Mouse (Mus musculus): Measurements from ENCODE around the gene Gm26602.

The Gm26602 gene

DNA sequence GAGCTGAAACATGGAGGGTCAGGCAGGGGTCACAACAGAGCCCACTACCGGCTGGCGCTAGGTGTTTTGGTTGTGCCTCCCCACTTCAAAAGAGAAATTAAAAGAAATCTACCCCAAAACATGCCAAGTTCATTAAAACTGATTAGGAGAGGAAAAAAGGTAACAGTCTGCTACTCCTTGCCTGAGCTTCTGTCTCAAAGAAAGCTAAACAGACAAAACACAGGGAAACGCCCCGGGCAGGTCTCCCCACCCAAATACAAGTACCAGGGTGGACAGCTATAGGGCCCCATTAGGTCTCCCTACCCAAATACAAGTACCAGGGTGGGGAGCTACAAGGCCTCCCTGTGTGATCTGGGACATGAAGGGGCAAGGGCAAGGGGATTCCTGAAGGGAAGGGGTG is at the start of gene Gm26602:
Gene Gm26602, plus strand, starts transcription at position 301 of the 400 bp plus-strand sequence.
- DNase-seq (ENCODE audit: low read depth, low spot score) = no peak

DNA sequence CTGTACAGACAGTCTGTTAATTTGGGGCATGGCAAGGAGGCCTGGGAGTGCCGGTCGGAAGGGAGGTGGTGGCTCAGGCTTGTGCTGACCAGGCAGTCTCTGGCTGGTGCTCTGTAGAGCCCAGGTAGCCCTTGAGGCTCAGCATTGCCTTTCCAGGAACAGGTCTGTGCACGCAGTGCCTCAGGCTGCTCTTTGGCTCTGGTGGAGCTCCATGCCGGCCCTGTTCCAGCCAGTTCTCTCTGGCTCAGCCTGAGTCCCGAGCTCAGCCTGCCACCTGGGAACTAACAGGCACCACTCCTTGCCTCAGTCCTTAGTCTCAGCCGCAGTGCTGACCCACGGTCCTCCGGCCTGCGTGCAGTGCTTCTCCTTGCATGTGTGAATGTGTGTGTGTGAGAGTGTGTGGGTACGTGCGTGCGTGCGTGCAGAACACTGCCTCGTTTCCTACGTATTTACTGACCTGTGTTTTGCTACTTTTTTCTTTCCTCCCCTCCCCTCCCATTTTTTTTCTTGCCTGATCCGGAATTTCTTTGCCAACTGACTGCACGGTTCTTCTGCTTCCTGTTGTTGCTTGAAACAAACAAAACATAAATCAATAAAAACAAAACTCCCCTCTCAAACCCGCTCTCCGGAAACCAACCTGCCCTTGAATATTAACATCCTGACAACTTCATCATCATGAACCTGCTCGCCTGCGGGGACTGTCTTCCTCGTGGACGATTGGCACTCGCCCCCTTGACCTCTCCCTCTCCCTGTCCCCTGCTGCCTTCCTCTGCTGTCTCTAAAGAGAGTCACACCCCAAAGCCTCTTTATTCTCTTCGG is 49.2 kb upstream of the Gm26602 start:
- DNase-seq (ENCODE audit: low read depth, low spot score) = peak; percentile 65

DNA sequence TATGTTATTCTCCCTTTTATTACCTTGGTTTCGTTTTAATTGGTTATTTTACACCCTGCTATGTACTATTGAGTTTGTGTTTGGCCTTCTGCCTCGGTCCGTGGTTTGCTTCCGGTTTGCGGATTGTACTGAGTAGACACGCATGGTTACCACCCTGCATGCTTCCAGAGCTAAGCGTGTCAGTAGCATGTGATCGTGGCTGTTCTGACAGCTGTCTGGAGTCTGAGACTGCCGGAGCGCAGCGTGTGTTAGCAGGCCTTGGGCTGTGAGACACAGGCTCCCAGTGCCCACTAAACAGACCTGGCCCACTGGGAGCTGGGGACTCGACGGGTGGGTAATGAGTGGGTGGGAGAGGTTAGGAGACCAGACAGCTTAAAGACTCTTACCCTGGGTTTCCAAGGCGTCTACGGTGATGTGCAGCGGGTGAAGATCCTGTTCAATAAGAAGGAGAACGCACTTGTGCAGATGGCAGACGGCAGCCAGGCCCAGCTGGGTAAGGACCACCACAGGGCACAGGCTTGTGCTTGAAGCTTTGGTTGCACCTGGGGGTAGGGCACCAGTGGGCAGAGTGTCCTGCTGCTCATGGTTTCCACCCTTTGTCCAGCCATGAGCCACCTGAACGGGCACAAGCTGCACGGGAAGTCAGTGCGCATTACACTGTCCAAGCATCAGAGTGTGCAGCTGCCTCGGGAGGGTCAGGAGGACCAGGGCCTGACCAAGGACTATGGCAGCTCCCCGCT is 48.4 kb upstream of the Gm26602 start:
- no peak for DNase-seq (ENCODE audit: low read depth, low spot score)

DNA sequence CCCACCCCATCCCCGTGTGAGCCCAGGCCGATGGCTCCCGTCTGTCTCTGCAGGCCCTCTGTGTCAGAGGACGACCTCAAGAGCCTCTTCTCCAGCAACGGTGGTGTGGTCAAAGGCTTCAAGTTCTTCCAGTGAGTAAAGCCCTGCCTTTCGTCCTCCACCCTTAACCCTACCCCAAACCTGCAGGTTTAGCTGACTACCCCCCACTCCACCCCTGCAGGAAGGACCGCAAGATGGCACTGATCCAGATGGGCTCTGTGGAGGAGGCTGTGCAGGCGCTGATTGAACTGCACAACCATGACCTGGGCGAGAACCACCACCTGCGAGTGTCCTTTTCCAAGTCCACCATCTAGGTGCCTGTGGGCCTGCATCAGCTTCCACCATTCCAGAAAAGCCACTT is 47.7 kb upstream of the Gm26602 start:
- DNase-seq (ENCODE audit: low read depth, low spot score) = no peak

DNA sequence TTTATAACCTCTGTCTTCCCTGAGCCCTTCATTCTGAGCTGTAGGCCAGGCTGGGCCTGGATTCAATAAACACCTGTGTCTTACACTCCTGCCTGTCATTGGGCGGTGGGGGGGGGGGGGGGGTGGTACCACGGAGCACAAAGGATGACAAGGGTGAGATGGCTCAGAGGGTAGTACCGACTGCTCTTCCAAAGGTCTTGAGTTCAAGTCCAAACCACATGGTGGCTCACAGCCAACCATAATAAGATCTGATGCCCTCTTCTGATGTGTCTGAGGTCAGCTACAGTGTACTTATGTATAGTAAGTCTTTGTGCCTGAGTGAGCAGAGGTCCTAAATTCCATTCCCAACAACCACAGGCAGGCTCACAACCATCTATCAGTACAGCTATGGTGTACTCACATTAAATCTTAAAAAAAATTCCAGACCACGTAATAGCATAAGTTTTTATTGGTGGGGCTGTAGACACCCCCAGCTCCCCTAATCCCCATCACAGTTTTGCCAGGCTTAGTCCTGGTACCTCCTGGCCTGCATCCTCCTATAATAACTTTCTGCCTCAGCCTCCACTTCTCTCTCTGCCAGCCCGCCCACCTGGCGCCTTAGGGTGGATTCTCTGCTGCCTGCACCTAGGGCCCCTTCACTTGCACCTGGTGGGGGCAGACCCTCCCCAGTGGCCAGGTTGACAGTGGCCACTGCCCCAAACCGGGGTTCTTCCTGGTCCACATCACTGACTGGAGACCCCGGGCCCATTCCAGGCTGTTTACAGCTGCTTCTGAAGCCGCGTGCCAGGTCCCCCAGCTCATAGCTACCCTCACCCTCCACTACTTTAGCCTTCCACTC is 46.1 kb upstream of the Gm26602 start:
- no peak for DNase-seq (ENCODE audit: low read depth, low spot score)

DNA sequence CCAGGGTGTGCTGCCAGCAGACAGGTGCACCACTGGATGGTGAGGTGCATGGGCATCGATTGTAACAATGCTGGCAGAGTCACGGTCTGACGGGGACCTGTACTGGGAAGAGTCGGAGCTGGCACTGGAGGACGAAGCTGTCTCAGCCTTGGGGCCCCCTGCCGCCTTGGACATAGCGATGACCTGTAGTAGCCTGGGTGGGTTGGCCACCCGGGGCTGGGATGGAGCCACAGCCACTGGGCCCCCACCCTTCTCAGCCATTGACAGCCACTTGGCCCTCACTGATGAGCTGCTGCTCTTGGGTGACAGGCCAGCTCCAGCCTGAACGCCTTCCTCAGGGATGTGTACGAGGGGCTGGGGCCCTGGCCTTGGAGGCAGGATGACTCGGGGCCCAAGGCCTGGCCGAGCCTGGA is 45.5 kb upstream of the Gm26602 start:
- no peak for DNase-seq (ENCODE audit: low read depth, low spot score)

DNA sequence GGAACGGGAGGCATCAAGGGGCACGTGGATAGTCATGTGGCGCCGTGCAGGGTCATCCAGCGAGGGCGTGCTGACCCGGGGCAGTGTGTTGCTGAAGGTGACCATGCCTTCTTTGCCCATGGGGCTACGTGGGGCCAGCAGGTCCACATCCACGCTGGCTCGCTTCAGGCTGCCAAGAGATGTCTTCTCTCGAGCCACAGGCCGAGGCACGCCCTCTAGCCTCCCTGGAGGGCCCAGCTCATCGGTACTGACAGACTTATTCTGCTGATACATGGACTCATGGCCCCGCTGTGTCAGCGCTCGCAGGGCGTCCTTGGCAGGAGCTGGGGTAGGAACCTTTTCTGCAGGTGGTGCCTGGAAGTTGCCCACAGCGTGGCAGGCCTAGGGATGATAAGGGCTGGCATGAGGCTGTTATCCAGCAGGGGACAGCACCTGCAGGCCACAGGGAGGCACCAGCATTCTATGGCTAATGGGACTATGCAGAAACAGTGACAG is 44.8 kb upstream of the Gm26602 start:
- no peak for DNase-seq (ENCODE audit: low read depth, low spot score)

DNA sequence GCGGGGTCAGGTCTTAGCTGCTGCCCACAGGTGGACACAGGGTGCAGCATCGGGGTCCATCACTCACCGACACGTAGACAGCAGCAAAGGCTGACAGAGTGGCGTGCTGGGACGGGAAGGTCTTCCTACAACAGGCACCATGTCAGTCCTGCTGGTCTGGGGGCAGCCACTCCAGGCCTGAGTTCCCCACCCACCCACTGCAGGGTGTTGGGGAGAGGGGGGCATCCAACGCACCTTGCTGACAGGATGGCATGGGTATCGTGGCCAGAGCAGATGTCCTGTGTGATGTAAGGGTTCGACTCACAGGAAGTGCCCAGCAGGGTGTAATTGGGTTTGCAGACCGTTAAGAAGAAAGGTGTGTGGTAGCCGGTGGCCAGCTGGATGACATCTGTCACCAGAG is 44.1 kb upstream of the Gm26602 start:
- no peak for DNase-seq (ENCODE audit: low read depth, low spot score)

DNA sequence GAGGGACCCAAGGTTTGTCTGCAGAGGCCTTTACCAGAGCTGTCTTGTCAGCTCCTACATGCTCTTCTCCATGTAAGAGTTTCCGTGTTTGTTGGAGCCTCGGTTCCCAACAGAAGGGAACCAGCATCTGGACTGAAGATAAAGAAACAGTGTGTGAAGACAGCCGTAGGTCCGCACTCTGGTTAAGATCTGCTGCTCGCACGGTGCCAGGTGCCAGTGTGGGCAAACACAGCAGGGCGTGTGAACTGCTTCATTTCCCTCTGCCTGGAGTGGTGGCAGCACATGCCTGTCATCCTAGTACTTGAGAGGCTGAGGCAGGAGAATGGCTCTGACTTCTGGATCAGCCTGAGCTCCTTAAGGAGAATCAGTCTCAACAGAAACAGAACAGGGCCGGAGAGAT is 38.8 kb upstream of the Gm26602 start:
- no peak for DNase-seq (ENCODE audit: low read depth, low spot score)

DNA sequence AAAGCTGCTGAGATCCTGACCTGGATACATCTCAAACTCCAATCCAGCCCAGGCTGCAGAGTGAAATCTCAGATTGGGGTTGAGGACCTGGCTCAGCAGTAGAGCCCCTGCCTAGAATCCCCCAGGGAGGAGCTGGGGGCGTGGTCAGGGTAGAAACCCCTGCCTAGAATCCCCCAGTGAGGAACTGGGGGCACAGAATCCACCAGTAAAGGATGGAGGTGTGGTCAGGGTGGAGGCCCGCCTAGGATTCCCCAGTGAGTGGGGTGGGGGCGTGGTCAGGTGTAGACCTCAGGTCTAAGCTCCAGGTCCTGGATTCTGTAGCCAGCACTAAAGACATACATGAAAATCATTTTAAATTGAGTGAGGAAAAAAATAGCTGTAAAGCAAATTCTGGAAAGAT is 37.8 kb upstream of the Gm26602 start:
- DNase-seq (ENCODE audit: low read depth, low spot score) = no peak

DNA sequence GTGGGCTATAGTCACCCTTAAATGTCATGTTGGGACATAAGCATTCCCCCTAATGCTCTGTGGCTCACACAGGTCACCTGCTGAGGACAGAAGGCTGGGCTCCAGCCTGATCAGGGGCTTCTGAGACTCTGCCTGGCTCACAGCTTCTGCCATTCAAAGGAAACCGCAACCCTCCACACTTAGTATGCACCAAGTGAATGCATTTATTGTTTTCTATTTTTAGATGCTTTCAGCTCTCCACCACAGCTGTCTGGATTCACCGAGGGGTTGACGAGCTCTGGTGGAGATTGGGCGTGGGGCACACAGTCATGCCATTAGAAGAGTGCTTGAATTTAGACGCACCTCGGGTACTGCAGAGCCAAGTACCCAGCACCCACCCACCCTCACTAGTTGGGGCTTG is 37.3 kb upstream of the Gm26602 start:
- DNase-seq (ENCODE audit: low read depth, low spot score) = no peak

DNA sequence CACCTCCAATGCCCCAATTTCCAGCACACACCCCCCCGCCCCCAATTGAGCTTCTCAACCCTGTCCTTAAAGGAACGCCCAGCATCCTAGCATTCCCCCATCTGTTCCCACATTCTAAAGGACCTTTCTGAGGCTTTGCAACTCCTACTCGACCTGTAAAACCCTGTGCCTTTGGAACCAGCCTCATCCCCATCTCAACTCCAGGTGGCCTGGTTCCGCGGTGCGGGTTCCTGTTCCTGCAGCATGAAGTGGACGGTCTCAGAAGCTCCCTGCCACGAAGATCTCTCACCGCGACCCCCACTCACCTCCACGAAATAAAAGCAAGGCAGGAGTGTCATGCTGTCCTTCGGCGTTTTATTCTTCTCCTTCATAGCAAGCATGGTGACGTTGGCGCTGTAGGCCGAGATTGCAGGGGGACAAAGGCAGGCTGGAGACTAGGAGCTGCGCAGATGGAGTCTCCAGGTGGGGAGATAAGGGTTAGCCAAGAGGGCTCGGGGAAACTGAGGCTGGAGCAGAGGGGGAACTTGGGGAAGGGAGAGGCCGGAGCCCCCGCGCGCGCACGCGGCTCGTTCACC is 36.9 kb upstream of the Gm26602 start:
- no peak for DNase-seq (ENCODE audit: low read depth, low spot score)

DNA sequence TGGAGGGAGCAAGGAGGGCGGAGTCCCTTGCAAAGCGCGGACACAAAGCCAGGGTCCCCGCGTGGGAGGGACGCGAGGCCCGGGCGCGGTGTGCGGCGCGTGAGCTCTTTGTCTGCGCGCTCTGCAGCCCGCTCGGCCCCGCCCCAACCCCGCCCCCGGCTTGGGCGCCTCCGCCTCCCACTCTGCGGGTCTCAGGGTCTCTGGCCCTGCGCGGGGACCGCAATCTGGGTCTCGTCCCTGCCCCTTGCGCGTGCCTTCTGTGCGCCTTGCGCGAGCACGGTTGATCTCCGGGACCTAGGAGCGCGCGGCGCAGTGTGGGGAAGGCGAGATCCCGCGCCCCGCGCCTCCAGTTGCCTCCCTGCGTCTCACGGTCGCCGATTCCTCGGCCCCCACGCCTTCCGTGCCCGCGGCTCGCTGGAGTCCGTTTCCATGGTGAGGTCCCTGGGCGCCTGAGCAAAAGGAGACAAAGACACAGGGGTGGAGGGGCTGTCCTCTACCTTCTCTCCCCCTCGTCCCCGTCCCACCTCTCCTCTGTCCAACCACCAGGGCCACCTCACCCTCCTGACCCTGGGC is 36.3 kb upstream of the Gm26602 start, which contains the start of the genes Prtn3 and Plppr3:
Gene Prtn3, plus strand, starts transcription at position 187 of the 573 bp plus-strand sequence.
Gene Plppr3, minus strand, starts transcription at position 345 of the 573 bp plus-strand sequence.
- no peak for DNase-seq (ENCODE audit: low read depth, low spot score)

DNA sequence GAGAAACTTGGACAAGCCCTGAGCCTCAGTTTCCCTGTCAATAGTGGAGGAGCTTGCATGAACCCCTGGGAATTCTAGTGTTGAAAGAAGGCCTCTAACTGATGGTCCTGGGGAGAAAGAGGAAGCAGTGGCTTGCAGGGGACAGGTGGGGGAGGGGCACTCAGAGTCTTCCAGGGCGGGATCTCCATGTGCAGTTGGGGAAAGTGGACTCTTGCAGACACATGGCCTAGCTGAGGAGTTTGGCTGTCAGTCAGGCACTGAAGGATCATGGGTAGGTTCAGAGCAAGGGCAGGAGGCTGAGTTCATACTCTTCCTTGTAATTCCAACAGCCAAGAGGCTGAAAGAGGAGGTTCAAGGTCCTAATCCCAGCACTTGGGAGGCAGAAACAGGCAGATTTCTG is 33.5 kb upstream of the Gm26602 start:
- DNase-seq (ENCODE audit: low read depth, low spot score) = no peak

DNA sequence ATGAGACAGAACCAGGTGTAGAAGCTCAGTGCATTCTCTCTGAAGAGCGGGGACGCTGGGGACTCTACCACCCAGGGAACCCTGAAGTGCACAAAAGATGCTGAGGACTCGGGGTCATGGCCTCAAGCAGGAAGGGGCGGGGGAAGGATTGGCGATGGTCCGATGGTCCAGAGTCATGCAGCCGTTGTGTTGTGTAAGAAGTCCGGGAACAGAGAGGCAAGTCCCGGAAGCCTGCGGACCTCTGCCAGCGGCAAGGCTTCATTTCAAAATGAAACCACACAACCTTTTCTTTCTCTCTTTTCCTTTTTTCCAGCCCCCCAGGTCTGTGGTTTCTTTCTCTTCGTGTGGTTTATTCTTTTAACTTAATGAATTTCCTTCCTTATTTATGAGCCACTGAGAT is 32.9 kb upstream of the Gm26602 start:
- DNase-seq (ENCODE audit: low read depth, low spot score) = no peak

DNA sequence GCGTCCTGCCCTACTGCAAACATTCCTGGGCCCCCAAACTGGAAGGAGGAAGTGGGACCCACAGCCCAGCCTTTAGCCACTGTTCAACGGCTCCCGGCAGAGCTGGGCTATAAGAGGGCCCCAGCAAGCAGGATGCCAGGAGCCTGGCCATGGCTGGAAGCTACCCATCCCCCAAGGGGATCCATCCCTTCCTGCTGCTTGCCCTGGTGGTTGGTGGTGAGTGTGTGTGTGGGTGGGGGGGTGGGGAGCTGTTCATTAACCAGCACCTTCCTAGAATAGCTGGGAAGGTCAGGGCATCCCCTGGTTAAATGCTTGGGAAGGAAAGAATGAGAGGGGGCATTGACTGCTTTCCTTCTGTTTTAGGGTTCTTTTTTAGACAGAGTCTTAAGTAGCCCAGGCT is 31.1 kb upstream of the Gm26602 start:
- DNase-seq (ENCODE audit: low read depth, low spot score) = no peak

DNA sequence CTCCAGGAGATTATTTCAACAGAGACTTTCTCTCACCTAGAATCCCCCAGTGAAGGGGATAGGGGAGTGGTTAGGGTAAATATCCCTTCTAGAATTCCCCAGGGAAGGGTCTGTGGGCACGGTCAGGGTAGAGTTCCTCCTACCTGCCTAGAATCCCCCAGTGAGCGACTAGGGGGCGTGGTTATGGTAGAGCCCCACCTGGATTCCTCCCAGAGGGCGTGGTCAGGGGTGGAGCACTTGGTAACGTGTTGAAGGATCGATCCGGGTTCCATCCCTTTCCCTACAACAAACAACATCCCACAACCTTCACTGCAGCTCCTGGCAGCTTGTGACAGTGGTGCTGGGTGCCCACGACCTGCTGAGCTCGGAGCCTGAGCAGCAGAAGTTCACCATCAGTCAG is 29.9 kb upstream of the Gm26602 start:
- no peak for DNase-seq (ENCODE audit: low read depth, low spot score)

DNA sequence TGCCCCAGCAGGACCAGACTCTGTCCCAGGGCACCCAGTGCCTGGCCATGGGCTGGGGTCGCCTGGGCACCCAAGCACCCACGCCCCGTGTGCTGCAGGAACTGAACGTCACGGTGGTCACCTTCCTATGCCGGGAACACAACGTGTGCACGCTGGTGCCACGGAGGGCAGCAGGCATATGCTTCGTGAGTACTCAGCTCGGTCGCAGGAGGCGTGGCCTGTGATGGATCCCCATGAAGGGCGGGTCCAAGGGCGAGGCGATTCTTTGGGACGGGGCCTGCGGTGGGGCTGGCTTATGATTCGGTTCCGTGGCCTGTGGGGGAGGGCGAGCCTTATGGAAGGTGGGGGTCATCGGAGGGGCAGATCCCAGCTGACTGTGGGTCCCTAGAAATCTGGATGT is 28.7 kb upstream of the Gm26602 start:
- DNase-seq (ENCODE audit: low read depth, low spot score) = no peak

DNA sequence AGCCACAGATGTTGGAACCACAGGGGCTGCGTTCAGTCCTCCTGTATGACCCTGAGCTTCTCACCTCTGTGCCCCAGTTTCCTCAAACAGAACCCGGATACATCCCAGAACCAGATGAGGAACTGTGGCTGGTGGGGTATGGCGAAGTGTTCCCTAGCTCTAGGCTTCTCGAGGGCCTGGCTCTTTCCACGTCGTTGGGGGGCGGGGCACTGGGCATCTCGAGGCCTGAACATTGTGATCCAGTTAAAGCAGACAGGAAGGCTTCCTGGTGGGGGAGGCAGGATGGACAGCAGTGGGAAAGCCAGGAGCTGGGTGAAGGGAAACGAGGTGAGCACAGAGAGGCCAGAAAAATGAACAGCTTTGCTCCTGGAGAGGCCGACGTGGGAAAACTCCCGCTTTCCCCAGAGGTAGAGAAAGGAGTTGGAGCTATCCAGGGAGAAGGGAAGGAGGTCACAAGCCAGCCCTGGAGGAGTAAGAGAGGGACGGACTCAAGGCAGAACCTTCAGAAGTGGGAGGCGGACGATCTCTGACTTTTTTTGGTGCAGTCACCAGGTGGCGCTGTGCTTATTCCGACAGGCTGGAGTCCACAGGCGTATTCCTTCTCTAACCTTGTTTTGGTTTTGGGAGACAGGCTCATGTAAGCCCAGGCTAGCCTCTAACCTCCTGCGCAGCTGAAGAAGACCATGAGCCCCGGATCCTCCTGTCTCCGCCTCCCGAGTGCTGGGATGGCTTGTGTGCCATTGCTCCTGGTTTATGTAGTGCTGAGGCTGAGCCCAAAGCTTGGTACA is 27.2 kb upstream of the Gm26602 start:
- peak; percentile 89 for DNase-seq (ENCODE audit: low read depth, low spot score)

DNA sequence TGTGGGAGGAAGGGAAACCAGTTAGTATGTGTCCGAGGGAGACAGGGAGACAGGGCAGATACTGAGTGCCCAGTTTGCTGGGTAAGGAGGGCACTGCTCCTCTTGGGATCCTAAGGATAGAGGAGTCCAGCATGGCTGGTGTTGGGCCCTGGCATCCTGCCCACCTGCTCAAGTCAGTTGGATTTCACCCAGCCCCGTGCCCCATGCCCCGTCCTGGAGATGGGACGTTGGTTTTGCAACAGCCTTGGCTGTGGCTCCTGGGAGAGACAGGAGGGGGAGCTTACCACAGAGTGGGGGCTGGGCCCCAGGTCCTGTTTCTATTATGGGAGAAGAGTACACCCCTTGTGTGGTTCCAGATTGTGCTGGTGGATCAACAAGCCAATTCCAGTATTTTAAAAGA is 26.2 kb upstream of the Gm26602 start:
- no peak for DNase-seq (ENCODE audit: low read depth, low spot score)
